Mouse (Mus musculus) heart, postnatal 36 days (tissue): ENCODE measurements around the gene Ppt2. TPM values are rescaled to one million over a fixed set of nuclear protein-coding genes. Genes with fewer than 3 reads are reported as not detected.

Experiments used
- DNase-seq, 2 experiments: peaks; one replicate each; pipeline ENCODE4 v3.0.0; 2021 to 2022
- intact Hi-C: fragments of 180-260 bp; cut with DNase I; formaldehyde crosslinking; loops from one replicate; pipeline ENCODE4 v1.15.1; 2025
- total RNA-seq, 2 experiments: library from RNA; stranded (reverse); gene quantifications; 2 replicates each; pipeline ENCODE4 v1.2.3; 2021

Ppt2 gene
- total RNA-seq, 2 experiments from 2014 or later: 54.4 to 55.5 TPM

DNA sequence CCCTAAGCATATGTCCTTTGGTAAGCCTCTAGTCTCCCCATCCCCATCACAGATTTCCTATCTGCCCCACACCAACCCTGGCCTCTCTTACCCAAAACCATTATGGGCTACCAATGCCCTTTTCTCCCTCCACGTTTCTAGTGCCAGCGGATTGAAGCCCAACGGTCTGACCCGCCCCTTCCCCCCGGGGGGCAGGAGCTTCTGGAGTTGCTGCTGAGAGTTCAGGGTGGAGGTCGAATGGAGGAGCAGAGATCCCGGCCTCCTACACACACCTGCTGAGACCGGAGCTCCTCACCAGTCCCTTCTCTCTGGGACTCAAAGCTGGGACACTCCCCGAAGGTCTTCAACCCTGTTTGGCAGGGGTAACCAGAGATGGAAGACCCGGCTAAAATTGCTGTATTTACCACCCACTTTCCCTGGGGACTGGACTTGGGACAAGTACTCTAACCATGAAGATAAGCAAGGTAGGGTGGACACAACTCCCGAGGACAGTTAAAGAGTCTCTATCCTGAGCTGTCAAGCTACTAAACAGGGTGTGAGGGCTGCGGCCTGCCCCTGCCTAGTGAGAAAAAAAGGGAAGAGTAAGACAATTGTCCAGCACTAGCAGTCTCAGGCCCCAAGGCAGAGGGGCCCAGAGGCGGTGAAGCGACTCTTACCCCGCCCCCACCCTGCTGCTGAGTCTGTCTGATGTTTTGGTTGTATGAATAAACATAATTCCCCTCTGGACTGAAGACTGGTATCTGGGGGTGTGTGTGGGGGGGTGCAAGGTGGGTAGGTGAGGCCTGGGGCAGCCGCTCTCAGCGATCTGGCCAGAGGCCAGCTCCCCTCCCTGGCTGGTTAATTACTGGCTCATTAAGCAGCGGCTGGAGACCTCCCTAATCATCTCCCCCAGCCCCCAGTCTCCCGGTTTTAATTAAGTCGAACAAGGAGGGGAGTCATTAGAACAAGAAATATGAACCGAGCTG is 37.0 kb downstream of the Ppt2 start, which contains the start of gene Pbx2:
Gene Pbx2, plus strand, starts transcription at position 238 of the 965 bp plus-strand sequence.
- intact Hi-C loops: no loop called here
- peak; percentile 43 to 46 for DNase-seq

DNA sequence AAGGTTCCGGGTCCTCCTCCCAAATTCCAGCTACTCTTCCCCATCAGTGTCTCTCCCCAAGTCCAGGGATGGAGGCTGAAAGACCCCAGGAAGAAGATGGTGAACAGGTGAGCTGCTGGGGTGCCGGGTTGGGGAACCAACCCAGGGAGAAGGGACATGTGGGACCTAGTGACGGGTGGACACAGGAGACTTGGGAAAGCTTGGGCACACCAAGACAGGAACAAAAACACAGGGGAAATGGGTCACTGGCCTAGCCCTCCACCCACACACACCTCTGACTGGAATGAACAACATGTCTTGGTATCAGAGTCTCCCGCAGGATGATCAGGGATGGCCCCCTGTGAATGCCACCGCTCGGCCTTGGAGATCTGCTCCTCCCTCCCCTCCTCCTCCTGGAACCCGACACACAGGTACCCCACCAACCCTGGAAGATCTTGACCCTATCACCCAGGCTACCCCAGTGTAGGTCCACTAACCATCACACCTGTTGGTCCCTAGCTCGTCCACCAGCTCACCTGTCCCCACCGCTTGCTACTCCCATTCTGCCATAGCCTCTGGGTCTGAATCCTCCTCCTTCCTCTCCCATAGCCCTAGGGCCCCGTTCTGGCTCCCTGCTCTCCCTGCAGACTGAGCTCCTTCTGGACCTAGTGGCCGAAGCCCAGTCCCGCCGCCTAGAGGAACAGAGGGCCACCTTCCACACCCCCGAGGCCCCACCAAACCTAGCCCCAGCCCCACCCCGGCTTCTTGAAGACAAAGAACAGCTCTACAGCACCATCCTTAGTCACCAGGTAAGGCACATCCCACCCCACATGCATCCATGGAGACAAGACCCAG is 37.9 kb downstream of the Ppt2 start:
- no peak for DNase-seq
- intact Hi-C loops: no loop called here

DNA sequence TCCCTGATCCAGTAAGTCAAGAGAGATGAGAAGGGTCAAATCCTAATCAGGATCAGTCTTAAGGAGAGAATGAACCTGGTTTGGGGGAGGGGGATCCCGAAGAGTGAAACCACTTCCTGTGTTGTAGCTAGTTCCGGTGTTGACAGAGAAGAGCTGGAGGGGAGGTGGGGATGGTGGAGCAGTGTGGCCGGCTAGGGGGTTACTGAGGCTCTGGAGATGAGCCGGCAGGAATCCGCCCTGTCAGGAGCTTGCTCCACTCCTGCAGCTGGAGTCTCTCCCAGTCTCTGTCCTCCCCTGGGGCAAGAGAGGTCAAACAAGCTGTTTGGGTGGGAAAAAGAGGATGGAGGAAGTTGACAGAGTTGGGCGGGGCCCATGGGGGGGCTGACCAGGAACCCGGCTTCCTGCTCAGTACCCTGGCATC is 38.6 kb downstream of the Ppt2 start, which contains the start of gene Gpsm3:
Gene Gpsm3, plus strand, starts transcription at position 126 of the 421 bp plus-strand sequence.
- DNase-seq: peak; percentile 65 to 76
- intact Hi-C loops: no loop called here

DNA sequence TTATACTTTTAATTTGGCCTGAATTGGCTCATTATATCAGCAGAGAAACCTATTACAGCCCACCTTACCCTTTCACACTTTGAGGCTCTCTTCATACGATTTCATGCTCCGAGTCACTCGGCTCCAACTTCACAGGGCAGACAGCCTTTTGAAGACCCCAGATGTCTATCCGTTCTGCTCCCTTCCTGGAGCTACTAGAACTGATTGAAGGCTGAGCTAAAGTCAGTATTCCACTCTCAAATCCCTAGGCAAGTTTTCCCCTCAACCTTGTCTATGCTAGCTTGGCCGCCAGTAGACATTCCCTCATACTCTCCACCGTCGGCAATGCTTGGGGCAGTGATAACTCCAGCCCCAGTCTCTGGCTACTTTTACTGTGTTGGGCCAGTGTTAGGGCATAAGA is 39.1 kb downstream of the Ppt2 start:
- DNase-seq: no peak
- intact Hi-C loops: no loop called here

DNA sequence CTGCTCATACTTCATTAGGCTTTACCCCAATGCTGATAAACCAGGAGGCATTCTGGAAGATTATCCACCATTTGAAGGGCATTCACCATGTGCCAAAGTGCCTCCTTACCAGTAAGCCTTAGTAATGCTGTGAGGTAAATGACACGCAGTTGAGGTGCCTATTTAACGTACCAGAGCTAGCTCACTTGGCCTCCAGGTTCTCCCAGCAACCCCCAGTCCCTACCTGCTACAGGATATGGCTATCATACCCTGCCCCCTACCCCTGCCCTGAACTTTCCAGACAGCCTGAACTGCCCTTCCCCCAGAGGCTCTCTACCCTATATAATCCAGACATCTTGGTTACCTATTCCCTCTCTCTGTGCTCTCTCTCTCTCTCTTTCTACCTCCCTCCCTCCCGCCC is 39.5 kb downstream of the Ppt2 start:
- DNase-seq: no peak
- intact Hi-C loops: no loop called here

DNA sequence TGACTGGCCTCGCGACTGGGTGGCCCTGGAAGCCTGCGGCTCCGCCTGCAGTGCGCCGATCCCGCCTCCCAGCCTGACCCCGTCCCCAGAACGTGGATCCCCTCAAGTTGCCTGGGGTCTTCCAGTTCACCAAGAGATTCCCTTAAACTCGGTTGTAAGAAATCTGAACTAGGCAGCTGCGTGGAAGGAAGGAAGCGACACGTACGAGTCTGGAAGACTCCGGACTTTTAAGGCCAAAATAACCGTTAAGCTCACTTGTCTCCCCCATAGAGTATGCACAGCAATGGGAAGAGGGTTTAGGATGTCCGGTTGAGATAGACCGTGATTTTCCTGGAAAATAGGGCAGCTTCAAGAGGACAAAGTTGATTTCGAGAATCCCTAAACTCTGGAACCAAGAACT is 40.5 kb downstream of the Ppt2 start:
- intact Hi-C loops: loop anchor here (2.0 kb wide), 1 partner anchor 23 kb away; the partner anchor contains the start of gene Notch4
- DNase-seq: no peak

DNA sequence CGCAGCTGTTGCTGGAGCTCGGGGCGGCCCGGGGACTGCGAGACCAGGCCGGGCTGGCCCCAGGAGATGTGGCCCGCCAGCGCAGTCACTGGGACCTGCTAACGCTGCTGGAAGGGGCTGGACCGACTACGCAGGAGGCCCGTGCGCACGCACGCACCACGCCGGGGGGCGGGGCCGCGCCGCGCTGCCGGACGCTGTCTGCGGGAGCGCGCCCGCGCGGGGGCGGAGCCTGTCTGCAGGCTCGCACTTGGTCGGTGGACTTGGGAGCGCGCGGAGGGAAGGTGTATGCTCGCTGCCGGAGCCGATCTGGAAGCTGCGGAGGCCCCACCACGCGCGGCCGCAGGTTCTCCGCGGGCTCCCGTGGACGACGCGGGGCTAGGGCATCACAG is 40.9 kb downstream of the Ppt2 start:
- peak; percentile 97 to 99 for DNase-seq
- intact Hi-C loops: loop anchor here (2.0 kb wide), 1 partner anchor 23 kb away; the partner anchor contains the start of gene Notch4

DNA sequence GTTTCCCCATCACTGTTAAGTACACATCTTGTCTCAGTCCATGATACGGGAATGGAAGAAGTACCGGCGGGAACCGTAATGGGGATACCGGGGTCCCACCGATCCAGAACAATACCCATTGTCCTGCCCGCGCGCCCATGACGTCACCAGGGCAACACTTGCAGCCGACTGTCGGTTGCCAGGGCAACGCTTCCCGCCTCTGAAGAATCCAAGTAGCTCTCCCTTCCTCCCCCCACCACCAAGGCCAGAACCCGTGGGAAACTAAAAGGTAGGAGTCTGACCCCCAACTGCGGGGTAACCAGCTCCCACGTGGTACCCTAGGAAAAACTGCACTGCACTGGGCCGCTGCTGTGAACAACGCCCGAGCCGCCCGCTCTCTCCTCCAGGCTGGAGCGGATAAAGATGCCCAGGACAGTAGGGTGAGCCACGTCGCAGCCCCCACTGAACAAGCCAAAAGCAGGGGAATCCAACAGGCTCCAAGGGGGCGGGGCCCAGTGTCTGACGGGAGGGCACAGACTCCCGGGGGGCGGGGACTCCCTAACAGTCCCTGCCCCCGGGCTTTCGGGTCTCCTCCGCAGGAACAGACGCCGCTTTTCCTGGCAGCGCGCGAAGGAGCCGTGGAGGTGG is 41.4 kb downstream of the Ppt2 start:
- peak; percentile 76 to 80 for DNase-seq
- intact Hi-C loops: loop anchor here (2.0 kb wide), 1 partner anchor 22 kb away; the partner anchor contains the start of gene Notch4

DNA sequence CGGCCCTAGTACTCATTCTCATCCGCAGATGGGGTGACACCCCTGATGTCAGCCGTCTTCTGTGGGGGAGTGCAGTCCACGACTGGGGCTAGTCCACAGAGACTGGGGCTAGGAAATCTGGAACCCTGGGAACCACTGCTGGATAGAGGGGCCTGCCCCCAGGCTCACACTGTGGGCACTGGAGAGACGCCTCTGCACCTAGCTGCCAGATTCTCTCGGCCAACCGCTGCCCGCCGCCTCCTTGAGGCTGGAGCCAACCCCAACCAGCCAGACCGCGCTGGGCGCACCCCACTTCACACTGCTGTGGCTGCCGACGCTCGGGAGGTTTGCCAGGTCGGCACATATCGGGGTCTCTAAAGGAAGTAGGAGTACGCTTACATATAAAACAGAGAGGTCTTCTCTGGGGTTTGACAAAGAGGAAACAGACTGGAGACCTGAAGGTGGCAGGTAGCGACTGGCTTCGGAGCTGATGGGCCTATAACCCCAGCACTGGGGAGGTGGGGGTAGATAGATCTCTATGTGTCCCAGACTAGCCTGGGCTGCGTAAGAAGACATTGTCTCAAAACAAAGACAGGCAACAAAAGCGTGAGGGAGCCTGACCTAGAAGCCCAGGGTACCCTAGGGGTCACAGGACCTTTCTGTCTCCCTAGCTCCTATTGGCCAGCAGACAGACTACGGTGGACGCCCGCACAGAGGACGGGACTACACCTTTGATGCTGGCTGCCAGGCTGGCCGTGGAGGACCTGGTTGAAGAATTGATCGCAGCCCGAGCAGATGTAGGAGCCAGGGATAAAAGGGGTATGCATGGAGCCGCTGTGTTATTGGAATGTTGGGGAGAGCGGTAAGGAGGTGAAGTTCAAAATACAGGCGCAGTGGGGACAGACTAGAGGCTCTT is 42.2 kb downstream of the Ppt2 start:
- no peak for DNase-seq
- intact Hi-C loops: loop anchor here (2.0 kb wide), 1 partner anchor 21 kb away; the partner anchor contains the start of gene Notch4

DNA sequence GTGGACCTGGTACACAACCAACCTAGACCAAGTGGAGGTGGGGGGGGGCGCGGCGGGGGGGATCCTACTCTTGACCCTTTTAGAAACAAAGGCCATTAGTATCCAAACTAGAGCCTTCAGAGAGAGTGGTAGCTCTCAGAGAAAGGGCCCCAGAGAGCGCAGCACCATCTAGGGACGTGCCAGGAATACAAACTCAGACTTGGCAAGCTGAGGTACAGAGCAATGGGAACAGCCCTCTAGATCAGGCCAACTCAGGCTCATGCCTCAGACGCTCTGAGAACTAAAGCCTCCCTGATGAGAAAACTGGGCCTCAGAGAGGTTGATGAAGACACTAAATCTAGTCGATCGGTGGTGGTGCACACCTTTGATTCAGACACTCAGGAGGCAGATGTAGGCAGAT is 43.2 kb downstream of the Ppt2 start:
- no peak for DNase-seq
- intact Hi-C loops: no loop called here

DNA sequence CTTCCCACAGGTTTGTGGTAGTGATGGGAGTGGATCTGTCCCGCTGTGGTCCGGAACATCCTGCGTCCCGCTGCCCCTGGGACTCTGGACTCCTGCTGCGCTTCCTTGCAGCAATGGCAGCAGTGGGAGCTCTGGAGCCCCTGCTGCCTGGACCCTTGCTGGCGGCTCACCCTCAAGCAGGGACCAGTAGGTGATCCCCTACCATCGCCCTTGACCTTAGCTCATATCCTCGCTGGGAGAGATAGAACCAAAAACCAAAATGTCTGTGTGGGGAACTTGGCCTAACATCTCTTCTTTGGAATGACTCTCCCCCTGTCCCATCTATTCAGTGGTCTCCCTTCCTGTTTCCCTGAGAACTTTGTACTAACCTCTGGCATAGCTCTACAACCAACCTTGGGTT is 44.5 kb downstream of the Ppt2 start:
- DNase-seq: no peak
- intact Hi-C loops: no loop called here

DNA sequence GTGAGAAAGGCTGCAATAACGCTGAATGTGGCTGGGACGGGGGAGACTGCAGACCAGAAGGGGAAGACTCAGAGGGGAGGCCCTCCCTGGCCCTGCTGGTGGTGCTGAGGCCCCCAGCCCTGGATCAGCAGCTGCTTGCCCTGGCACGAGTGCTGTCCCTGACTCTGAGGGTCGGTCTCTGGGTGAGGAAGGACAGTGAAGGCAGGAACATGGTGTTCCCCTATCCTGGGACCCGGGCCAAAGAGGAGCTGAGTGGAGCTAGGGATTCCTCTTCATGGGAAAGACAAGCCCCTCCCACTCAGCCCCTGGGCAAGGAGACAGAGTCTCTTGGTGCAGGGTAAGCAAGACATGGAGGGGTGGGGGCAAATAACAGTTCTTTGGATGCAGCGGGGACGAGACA is 44.9 kb downstream of the Ppt2 start:
- no peak for DNase-seq
- intact Hi-C loops: no loop called here

DNA sequence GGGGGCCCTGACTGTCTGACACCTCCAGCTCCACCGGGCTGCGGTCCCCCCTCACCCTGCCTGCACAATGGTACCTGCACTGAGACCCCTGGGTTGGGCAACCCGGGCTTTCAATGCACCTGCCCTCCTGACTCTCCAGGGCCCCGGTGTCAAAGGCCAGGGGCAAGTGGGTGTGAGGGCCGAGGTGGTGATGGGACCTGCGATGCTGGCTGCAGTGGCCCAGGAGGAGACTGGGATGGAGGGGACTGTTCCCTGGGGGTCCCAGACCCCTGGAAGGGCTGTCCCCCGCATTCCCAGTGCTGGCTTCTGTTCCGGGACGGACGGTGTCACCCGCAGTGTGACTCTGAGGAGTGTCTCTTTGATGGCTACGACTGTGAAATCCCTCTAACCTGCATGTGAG is 45.8 kb downstream of the Ppt2 start:
- intact Hi-C loops: no loop called here
- no peak for DNase-seq

DNA sequence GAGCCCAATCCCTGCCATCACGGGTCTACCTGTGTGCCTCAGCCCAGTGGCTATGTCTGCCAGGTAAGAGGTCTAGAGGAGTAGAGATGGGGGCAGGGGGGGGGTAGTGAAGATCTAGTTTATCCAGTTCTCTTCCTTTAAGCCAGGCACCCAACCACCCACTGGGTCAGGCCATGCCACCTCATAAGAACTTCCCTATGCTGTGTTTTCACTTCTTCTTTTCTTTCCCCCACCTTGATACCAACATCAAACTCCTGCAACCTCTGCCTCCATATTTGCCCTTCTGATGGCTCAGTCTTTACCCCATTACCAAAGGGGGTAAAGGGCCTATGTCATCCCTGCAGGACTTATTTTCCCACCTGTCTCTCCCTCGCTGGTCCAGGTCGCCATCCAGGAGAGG is 50.2 kb downstream of the Ppt2 start:
- DNase-seq: no peak
- intact Hi-C loops: no loop called here

DNA sequence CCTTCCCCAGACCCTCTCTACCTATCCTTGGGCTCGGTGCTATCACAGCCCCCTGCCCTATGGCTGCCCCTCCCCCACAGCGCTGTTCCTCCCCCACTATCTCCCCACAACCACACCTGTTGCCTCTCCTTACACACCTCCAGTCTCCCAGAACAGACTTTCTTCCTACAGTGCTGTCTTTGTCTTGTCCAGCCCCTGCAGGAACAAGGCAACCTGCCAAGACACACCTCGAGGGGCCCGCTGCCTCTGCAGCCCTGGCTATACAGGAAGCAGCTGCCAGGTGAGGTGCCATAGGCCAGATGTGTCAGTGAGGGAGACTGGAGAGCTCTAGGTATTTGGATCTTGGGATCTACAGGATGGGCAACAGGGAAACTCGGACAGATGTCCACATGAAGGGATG is 51.7 kb downstream of the Ppt2 start:
- no peak for DNase-seq
- intact Hi-C loops: no loop called here

DNA sequence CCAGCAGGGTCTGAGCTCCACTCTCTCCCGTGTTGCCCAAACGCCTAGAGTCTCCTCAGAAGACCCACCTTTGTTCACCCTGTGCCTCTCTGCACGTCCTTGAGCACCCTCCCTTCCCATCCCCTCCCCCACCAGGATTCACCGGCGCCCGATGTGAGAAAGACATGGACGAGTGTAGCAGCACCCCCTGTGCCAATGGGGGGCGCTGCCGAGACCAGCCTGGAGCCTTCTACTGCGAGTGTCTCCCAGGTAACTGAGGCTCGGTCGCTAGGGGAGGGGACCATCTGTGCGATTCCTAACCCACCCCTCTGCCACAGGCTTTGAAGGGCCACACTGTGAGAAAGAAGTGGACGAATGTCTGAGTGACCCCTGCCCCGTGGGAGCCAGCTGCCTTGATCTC is 55.9 kb downstream of the Ppt2 start:
- intact Hi-C loops: loop anchor here (2.0 kb wide), 1 partner anchor 46 kb away; no protein-coding TSS in a partner anchor
- no peak for DNase-seq

DNA sequence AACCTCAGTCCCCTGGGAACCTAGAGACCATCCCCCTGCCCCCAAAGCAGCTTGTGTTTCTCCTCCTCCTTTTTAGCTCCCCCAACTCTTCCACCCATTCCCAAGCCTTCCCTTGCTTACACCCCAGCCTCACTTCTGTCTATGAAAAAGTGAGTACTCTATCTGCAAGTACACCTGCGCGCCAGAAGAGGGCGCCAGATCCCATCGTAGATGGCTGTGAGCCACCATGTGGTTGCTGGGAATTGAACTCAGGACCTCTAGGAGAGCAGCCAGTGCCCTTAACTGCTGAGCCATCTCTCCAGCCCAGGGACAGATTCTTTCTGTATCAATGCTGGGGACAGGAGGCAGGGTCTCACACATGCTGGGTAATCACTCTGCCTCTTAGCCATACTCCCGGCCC is 56.4 kb downstream of the Ppt2 start:
- intact Hi-C loops: loop anchor here (2.0 kb wide), 1 partner anchor 47 kb away; no protein-coding TSS in a partner anchor

DNA sequence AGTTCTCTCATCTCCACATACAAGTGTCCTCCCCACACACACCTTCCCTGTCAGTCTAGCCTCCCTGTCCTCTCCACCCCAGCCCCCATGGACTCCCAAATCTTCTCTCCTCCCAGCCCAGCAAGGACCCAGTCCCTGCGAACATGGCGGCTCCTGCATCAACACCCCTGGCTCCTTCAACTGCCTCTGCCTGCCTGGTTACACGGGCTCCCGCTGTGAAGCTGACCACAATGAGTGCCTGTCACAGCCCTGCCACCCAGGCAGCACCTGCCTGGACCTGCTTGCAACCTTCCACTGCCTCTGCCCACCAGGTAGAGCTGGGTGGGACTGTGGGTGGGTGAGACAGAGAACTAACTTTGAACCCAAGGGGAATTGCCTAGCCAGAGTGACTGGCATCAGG is 58.4 kb downstream of the Ppt2 start:
- intact Hi-C loops: no loop called here

More for the DNA sequence above, 56.4 kb downstream of the Ppt2 start:
- DNase-seq: peak in 1 of 2 experiments; percentile 29

DNA sequence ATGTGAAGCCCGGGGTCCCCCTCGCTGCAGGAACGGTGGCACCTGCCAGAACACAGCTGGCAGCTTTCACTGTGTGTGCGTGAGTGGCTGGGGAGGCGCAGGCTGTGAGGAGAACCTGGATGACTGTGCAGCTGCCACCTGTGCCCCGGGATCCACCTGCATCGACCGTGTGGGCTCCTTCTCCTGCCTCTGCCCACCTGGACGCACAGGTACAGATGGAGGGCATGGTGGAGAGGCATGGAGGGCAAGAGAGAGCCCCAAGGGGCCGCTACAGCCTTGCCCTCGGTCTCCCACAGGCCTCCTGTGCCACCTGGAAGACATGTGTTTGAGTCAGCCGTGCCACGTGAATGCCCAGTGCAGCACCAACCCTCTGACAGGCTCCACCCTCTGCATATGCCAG is 59.9 kb downstream of the Ppt2 start:
- no peak for DNase-seq
- intact Hi-C loops: no loop called here

More for the DNA sequence above, 58.4 kb downstream of the Ppt2 start:
- no peak for DNase-seq
